Mouse (Mus musculus) MEL (cell line): ENCODE results near the gene Rnf217.

Source experiments
- CTCF ChIP-seq, 3 experiments: IDR thresholded peaks in 2 of 3; conservative IDR thresholded peaks in 1 of 3; 2 replicates each; pipeline ENCODE4 v1.5.1; 2011 to 2012; ENCODE audit warnings: low read length in 3 of 3, low read depth in 2 of 3, mild to moderate bottlenecking in 2 of 3, improper control_type of control experiment in 1 of 3, inconsistent platforms in 1 of 3, mixed read lengths in 1 of 3, moderate library complexity in 1 of 3; ENCODE audit not compliant: control insufficient read depth in 1 of 3, insufficient read depth in 1 of 3, poor library complexity in 1 of 3, severe bottlenecking in 1 of 3
- E2F4 ChIP-seq: IDR thresholded peaks from 2 replicates; pipeline ENCODE4 v1.6.1; 2011; ENCODE audit warnings: low read depth, low read length, improper control_type of control experiment, borderline replicate concordance
- NELFE ChIP-seq: IDR thresholded peaks from 2 replicates; pipeline ENCODE4 v1.6.1; 2011; ENCODE audit warnings: low read depth, low read length, improper control_type of control experiment
- POLR2A ChIP-seq, 2 experiments: IDR thresholded peaks; 2 replicates each; pipeline ENCODE4 v1.6.1; 2011 to 2012; ENCODE audit warnings: low read length in 2 of 2, mild to moderate bottlenecking in 2 of 2, control low read depth in 1 of 2, improper control_type of control experiment in 1 of 2, low read depth in 1 of 2, moderate library complexity in 1 of 2; ENCODE audit not compliant: control insufficient read depth in 1 of 2, insufficient read depth in 1 of 2, poor library complexity in 1 of 2
- ZC3H11A ChIP-seq: IDR thresholded peaks from 2 replicates; pipeline ENCODE4 v1.6.1; 2012; ENCODE audit warnings: low read depth, mild to moderate bottlenecking, inconsistent platforms, low read length, improper control_type of control experiment

DNA sequence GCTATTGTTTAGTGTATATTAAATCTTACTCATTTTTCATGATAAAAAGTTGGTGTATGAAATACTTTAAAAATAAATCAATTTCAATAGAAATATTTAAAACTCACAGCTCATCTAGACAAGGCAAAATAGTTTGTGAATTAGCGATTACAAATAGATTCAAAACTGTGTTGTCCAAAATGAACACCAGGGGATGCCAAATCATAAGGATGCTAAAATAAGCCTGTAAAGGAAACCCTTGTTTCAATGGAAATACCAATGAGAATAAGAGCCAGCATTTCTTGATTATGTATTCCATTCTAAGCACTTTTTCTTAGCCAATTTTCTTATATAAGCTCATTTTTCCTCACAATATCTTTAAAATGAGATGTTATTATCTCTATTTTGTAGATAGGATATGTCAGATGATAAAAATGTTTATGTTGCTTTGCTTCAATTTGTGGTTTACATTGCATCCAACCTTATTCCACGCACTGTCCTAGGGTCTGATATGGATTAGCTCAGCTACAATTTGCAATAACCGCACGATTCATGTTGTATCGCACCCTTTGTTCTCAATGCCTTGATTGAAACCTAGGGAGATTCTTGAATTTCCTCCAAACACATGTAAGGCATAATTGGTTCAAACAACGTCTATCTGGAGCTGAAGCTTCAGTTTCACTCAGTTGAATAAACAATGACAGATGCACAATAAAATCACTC lies 143.0 kb downstream of the Rnf217 start:
- no peak for TF ChIP-seq E2F4
- no peak for TF ChIP-seq ZC3H11A
- TF ChIP-seq NELFE: no peak
- peak in 1 of 3 experiments; percentile 22; a peak in 2 of 6 replicates for TF ChIP-seq CTCF (IDR thresholded peaks at IDR 0.05 in 2 of 3, conservative IDR thresholded peaks at IDR 0.05 in 1 of 3; ENCODE audit: control insufficient read depth in 1 of 3, insufficient read depth in 1 of 3, low read depth in 2 of 3, low read length in 3 of 3, poor library complexity in 1 of 3, severe bottlenecking in 1 of 3)
- TF ChIP-seq POLR2A (IDR thresholded peaks at IDR 0.05; ENCODE audit: control insufficient read depth in 1 of 2, insufficient read depth in 1 of 2, low read depth in 1 of 2, low read length in 2 of 2, poor library complexity in 1 of 2): no peak
